Mouse (Mus musculus) induced T-regulatory cell, adult 2 months (primary cell): ENCODE measurements around the gene Rnf213.
A peak's percentile ranks its signal among the peaks of the same experiment; 100 is the strongest.

Source experiments
- DNase-seq: peaks from one replicate; pipeline ENCODE4 v3.0.0-alpha.2; 2012; ENCODE audit warnings: low read depth

The Rnf213 gene

DNA sequence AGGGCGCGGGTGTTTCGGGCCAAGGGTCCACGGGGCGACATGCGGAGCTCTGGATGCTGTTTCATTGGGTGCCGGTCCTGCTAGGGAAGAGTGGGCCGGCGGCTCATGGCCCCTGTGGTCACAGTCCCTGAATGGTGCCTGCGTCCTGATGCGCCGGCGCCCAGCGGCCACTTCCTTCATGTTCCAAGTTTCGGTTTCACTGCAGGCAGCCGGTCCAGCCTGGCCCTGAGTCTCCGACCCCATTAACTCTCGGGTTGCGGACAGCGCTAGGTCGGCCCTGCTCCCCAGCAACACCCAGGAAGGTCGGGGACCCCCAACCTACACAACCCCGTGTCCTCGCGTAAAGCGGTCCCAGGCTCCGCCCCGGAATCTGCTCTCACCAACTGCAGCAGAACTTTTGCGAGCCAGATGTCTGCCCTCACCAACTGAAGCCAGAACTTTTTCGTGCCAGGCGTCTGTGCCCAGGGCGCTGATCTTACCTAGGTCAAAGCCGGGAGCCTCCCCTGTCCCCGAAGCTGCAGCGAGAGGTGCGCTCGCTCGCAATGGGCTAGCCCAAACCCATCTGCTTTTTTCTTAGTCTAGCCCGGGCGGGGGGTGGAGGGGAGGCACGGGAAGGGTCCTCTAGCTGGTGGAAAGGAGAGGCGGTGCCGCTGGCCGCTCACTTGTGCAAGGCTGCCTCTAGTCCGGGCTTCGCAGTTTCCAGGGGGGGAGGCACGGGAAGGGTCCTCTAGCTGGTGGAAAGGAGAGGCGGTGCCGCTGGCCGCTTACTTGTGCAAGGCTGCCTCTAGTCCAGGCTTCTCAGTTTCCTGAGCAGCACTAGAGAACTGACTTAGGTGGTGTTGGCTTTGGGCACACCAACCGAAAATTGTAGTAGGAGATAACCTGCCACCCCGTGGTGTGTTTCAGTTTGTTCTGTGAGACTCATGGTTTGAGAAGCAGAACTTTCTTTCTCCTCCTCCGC lies 2.3 kb upstream of the Rnf213 start:
- DNase-seq, result peak; percentile 79

- DNase-seq, result peak; percentile 65
Observed at GRCm38 (mm10) chr11:119391386-119392000, 1.4 kb upstream of the Rnf213 start.

DNA sequence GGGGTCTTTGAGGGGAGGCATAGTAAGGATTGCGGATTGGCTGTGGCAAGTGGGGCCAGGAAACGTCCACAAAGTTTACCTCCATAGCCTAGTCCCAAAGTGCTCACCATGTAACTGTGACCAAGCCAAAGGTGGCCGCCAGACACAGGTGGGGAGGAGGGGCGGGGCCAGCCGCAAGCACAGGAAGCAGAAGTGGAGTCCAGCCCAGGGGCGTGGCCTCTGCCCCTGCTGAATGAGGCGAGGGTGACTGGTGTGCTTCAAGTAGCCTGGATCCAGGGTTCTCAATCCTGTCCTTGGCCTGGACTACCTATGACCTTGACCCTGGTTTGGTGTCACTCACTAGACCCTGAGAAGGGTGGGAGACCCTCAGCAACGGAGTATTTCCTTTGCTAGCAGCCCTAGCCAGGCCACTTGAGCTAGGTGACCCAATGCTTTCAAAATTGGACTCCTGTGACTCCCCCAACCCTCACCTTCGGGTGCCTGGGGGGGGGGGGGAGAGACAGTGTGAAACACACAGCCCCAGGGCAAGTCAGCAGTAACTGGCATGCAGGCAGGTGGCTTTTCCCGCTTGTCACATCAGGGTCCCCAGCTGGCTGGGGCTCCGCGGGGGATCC lies 792 bp upstream of the Rnf213 start:
- peak; percentile 86 for DNase-seq

- no peak for DNase-seq
Observed at GRCm38 (mm10) chr11:119393483-119393804, 544 bp downstream of the Rnf213 start.

GRCm38 (mm10) chr11:119394210-119394609 lies 1.3 kb downstream of the Rnf213 start:
- no peak for DNase-seq

DNA sequence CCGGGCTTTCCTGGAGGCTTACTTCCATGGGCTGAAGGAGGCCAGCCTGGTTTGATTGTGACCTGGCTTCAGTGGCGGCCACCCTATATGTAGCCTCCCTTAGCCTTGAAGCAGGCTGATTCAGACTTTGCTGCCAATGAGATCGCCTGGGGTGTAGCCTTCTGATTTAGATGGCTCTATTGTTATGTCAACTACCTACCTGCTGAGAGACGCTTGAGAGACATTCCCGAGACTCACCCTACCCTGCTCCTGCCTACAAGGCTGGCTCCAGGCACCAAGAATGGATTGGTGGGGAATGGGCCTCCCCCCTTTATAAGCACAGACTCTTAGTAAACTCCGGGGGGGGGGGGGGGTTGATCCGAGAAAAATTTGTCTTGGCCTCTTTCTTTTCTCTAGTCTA lies 2.5 kb downstream of the Rnf213 start:
- DNase-seq, result no peak

GRCm38 (mm10) chr11:119395931-119396330 lies 3.0 kb downstream of the Rnf213 start:
- no peak for DNase-seq

DNA sequence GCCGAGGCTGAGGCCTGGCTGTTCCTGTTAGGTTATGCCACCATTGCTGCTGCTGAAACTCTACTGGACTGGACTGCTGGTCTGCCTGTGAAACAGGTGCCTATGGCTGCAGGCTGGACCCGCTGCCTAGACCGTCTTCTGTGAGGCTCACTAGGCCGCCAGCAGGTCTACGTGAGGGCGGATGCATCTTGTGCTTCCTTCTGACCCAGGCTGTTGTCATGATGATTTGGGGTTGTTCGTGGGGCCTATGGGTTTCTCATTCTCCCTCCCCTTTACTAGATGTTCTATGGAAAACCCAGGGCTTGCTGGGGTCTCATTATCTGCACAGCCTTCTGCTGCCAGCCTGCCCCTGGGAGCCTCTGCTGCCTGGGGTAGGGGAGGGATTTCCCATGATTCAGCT lies 3.6 kb downstream of the Rnf213 start:
- no peak for DNase-seq

DNA sequence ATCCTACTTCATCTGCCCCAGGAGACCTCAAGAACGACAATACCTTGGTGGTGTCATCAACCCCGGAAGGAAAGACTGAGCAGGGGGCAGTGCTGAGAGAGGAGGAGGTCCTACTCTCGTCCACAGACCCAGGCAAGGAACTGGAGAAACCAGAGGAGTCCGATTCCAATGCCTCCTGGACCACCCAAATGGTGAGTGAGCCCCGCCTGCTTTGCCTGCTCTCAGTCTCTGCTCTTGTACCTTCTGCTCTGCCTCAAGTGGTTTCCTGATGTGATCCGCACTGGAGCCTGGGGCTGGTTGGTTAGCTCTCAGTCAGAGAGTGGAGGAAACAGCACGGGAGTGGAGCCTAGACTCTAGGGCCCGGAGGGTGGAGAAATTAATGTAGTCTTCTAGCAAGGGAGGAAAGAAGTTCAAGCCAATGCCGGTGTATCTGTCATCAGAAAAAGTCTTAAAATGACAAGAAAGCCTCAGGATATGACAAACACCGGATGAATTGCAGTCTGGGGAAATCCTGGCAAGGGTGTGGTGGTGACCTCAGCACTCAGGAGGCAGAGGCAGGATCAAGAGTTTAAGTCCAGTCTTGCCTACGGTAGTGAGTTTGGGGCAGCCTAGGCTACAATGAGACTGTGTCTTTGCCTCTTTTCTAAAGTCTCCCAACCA lies 9.7 kb downstream of the Rnf213 start:
- no peak for DNase-seq

DNA sequence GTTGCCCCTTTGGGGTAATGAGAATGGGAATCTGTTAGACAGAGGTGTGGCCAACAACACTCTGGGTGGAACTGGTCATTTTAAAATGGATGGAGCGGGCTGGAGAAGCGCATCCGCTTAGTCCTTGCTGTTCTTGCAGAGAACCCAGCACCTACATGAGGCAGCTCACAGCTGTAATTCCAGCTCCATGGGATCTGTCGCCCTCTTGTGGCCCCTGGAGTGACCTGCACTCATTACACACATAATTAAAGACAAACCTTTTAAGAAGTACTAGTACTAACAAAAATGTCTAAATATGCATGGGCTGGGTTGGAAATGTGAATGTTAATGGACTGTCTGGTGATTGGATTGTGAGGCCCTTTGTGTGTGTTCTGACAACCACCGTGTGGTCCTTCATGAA lies 11.7 kb downstream of the Rnf213 start:
- DNase-seq, result peak; percentile 86

DNA sequence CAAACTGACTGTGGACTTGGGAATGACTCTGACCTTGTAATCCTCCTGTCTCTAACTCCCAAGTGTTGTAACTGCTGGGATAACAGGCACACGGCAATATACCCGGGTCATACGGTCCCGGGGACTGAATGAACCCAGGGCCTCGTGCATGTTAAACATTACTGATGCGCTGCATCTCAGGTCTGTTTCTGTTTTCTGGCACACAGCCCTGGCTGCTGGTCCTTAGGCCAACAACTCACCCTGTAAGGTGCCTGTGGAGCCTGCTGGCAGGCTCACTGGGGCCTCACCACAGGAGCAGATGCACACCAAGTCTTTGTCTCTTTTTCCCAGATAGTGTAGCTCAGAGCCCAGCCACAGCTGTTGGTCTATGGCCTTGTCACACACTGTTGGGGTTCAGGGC lies 14.5 kb downstream of the Rnf213 start:
- no peak for DNase-seq

GRCm38 (mm10) chr11:119407977-119408376 lies 15.1 kb downstream of the Rnf213 start:
- DNase-seq, result no peak

DNA sequence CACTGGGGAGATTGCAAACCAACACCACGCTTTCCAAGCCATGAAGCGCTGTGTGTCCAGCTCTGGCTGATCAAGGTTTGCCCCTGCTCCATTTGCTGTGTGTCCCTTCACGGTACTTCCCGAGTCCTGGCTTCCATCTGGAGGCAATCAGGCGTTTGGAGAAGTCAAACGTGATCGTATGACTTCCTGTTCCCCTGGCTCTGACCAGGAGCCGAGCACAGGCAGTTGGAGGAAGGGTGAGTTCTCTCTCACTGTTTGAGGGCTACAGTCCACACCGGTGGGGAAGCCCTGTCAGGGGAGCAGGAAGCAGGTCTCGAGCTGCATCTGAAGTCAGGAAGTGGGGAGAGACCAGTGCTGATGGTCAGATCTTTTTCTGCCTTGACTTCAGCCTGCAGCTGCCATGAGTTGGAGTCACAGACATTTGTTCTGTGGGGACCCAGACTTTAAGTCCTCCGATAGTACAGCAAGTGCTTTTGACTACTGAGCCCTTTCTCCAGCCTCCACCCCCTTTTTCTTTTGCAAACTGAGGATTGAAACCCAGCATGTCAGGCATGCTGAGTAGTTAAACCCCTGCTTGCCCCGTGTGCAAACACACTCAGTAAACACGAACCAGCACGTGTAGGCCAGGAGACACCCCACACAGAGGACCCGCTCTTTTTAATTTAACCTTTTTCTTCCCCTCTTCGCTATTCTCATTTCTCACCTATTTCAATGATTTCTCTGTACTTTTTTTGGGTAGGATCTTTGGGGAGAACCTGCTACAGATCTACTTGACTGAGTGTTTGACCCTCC lies 26.6 kb downstream of the Rnf213 start:
- no peak for DNase-seq

GRCm38 (mm10) chr11:119420426-119420825 lies 27.5 kb downstream of the Rnf213 start:
- DNase-seq, result no peak

DNA sequence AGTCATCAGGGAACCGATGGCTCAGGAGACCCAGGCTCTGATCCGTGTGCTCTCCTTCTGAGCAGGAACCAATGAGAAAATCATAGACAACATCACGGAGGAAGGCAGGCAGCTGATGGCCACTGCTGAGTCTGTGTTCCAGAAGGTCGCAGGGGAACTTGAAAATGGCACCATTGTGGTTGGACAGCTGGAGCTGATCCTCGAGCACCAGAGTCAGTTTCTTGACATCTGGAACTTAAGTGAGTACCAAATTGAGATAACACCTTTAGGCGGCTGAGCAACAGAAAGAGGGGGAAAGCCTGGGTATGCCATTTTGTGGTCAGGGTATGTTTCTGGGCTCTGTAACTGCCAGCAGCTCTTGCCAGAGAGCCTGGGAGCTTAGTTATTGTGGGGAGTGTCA lies 34.5 kb downstream of the Rnf213 start:
- no peak for DNase-seq

- DNase-seq, result no peak
Observed at GRCm38 (mm10) chr11:119427986-119428385, 35.1 kb downstream of the Rnf213 start.

GRCm38 (mm10) chr11:119428649-119429136 lies 35.8 kb downstream of the Rnf213 start:
- peak; percentile 90 for DNase-seq

DNA sequence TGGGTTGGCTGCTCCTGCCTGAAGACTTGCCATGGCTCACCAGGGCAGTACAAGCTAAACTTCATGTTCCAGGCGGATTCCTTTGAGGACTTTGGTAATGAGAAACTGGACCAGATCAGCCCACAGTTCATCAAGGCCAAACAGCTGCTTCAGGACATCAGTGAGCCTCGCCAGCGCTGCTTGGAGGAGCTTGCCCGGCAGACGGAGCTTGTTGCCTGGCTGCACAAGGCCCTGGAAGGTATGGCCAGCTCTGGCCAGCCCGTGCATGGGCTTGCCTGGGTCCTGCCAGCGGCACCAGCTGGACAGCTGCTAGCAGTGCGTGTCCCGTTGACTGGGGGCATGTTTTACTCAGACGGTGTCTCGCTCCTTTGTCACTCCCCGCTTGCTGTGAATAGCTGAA lies 38.6 kb downstream of the Rnf213 start:
- DNase-seq, result no peak

GRCm38 (mm10) chr11:119432706-119433105 lies 39.8 kb downstream of the Rnf213 start:
- DNase-seq, result no peak

DNA sequence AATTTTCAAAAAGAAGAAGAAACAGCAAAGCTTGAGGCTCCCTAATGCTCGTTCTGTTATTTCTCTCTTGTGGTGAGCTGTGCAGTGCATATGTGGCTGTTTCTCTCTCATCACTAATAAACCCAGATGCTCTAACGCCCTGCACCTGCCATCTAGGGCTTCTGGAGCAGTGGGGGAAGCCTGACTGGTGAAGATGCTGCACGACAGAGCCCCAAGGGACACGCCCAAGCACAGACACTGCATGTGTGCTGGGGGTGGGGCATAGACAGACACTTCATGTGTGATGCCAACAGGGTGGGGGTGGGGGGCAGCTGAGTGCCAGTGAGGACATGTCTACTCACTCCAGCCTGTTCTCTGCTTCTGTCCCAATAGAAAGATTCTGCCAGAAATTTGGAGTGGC lies 41.4 kb downstream of the Rnf213 start:
- DNase-seq, result no peak
